Mouse (Mus musculus) heart, embryonic 16.5 days (tissue): Measurements from ENCODE around the gene Gdpd5. TPM values are rescaled to one million over a fixed set of nuclear protein-coding genes. Genes with fewer than 3 reads are reported as not detected.
"Not testable (repeated sequence)": the region's sequence is repeated elsewhere in the genome, so short reads cannot be mapped to it uniquely, and the experiment has no call there.

ENCODE experiments used
- ATAC-seq: fragments of 200-750 bp; cut with Nextera tagmentation; replicated peaks from 2 replicates; pipeline ENCODE4 v1.8.0; 2017; ENCODE audit warnings: moderate number of reproducible peaks; ENCODE audit not compliant: insufficient read depth, low FRiP score; ENCODE audit errors: extremely low read depth
- H3K27ac ChIP-seq: fragments of 300-500 bp; sonication (generic); 2 replicates; pipeline ENCODE4 v1.5.1; 2014; ENCODE audit warnings: mild to moderate bottlenecking, low read length, control low read depth, moderate library complexity
- H3K27me3 ChIP-seq: fragments of 300-500 bp; sonication (generic); 2 replicates; pipeline ENCODE4 v1.6.1; 2014; ENCODE audit warnings: low read length, mixed read lengths; ENCODE audit not compliant: control insufficient read depth, insufficient read depth
- H3K36me3 ChIP-seq: fragments of 300-500 bp; sonication (generic); 2 replicates; pipeline ENCODE4 v1.6.1; 2014; ENCODE audit not compliant: control insufficient read depth, insufficient read depth
- H3K4me1 ChIP-seq: fragments of 300-500 bp; sonication (generic); 2 replicates; pipeline ENCODE4 v1.6.1; 2014; ENCODE audit warnings: low read length, mixed read lengths; ENCODE audit not compliant: control insufficient read depth, insufficient read depth
- H3K4me2 ChIP-seq: fragments of 300-500 bp; sonication (generic); 2 replicates; pipeline ENCODE4 v1.6.1; 2014; ENCODE audit warnings: low read depth, mild to moderate bottlenecking, control low read depth, low read length
- H3K4me3 ChIP-seq: fragments of 300-500 bp; sonication (generic); 2 replicates; pipeline ENCODE4 v1.5.1; 2014; ENCODE audit warnings: mild to moderate bottlenecking, control low read depth, low read length
- H3K9ac ChIP-seq: fragments of 300-500 bp; sonication (generic); 2 replicates; pipeline ENCODE4 v1.6.1; 2014; ENCODE audit warnings: low read length, control low read depth
- H3K9me3 ChIP-seq: fragments of 300-500 bp; sonication (generic); replicated peaks from 2 replicates; pipeline ENCODE4 v1.6.1; 2016; ENCODE audit warnings: low read length; ENCODE audit not compliant: control insufficient read depth
- WGBS: fragments of 180-500 bp; shearing (Covaris S2); extraction: QIAGEN DNeasy Blood & Tissue Kit; methylation state at CpG from one replicate; pipeline ENCODE4 v1.1.7; 2014; 5-methylcytosine and 5-hydroxymethylcytosine counted together
- polyA plus RNA-seq: library from polyadenylated mRNA; unstranded; fragments of >200 nt; fragmentation: Nextera tagmentation; extraction: Ambion mirVana; gene quantifications from 2 replicates; pipeline ENCODE4 v1.2.1, GENCODE M21; 2015

Gene Gdpd5
- polyA plus RNA-seq, 1 experiment from 2014 or later: 26.9 TPM

GRCm38 (mm10) chr7:99362137-99362536, 19.1 kb upstream of the Gdpd5 start:
- H3K9ac ChIP-seq: no peak overlapping the region
- no peak for ATAC-seq
- no peak overlapping the region for H3K4me2 ChIP-seq
- no peaks in the 10 kb centered on the region for H3K9me3 ChIP-seq
- no peak overlapping the region for H3K4me3 ChIP-seq
- no peaks in the 10 kb centered on the region for H3K36me3 ChIP-seq
- peaks cover 27% of the 10 kb centered on the region for H3K4me1 ChIP-seq
- no peaks in the 10 kb centered on the region for H3K27me3 ChIP-seq
- H3K27ac ChIP-seq: no peak overlapping the region
- WGBS: 82% methylated on average over 2 of the region's 2 CpGs

- H3K27me3 ChIP-seq: no peaks in the 10 kb centered on the region
- H3K36me3 ChIP-seq: no peaks in the 10 kb centered on the region
- no peak for ATAC-seq
- no peak overlapping the region for H3K4me3 ChIP-seq
- 2% methylated on average over 5 of the region's 5 CpGs for WGBS
- no peak overlapping the region for H3K4me2 ChIP-seq
- no peaks in the 10 kb centered on the region for H3K9me3 ChIP-seq
- no peak overlapping the region for H3K9ac ChIP-seq
- peaks cover 11% of the 10 kb centered on the region for H3K4me1 ChIP-seq
- no peak overlapping the region for H3K27ac ChIP-seq
Measured at GRCm38 (mm10) chr7:99365069-99365468, 16.1 kb upstream of the Gdpd5 start.

- no peak overlapping the region for H3K4me2 ChIP-seq
- 67% methylated on average over 6 of the region's 6 CpGs for WGBS
- H3K4me3 ChIP-seq: no peak overlapping the region
- no peak for ATAC-seq
- 0 out of 2 replicates have a peak, but pooled peaks cover 3% of the 10 kb centered on the region for H3K4me1 ChIP-seq
- H3K9me3 ChIP-seq: no peaks in the 10 kb centered on the region
- no peak overlapping the region for H3K9ac ChIP-seq
- H3K27ac ChIP-seq: no peak overlapping the region
- H3K27me3 ChIP-seq: no peaks in the 10 kb centered on the region
- H3K36me3 ChIP-seq: no peaks in the 10 kb centered on the region
Measured at GRCm38 (mm10) chr7:99366716-99367115, 14.5 kb upstream of the Gdpd5 start.

DNA sequence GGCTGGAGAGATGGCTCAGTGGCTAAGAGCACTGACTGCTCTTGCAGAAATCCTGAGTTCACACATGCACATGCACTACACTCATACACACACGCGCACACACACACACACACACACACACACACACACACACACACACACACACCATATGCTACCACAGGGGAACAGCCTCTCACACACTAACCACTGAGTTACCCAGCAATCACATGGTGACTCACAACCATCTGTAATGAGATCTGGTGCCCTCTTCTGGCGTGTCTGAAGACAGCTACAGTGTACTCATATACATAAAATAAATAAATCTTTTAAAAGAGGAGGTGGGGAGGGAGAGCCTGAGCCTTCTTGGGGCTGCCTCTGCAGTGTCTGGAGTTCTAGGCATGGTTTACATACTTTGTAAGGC, 6.9 kb upstream of the Gdpd5 start:
- not testable (repeated sequence) for H3K9me3 ChIP-seq, H3K36me3 ChIP-seq, H3K4me1 ChIP-seq, H3K27me3 ChIP-seq, ATAC-seq, H3K27ac ChIP-seq, H3K4me3 ChIP-seq, H3K9ac ChIP-seq, H3K4me2 ChIP-seq
- WGBS: 50% methylated on average over 3 of the region's 3 CpGs

- Histone ChIP-seq H3K4me1 (peaks cover 15% of the 10 kb centered on the region; the same call in 1 of the 2 replicates), H3K4me2 (no peak overlapping the region), H3K36me3 (no peaks in the 10 kb centered on the region), H3K4me3 (no peak overlapping the region), H3K9ac (no peak overlapping the region), H3K27me3 (no peaks in the 10 kb centered on the region), H3K27ac (no peak overlapping the region), H3K9me3 (no peaks in the 10 kb centered on the region)
- WGBS: 3% methylated on average over 4 of the region's 4 CpGs
- ATAC-seq: no peak
Measured at GRCm38 (mm10) chr7:99375455-99375854, 5.8 kb upstream of the Gdpd5 start.

GRCm38 (mm10) chr7:99378870-99379269, 2.3 kb upstream of the Gdpd5 start:
- no peak overlapping the region for H3K27ac ChIP-seq
- no peak overlapping the region for H3K4me3 ChIP-seq
- WGBS: 50% methylated on average over 8 of the region's 8 CpGs
- no peaks in the 10 kb centered on the region for H3K36me3 ChIP-seq
- no peak overlapping the region for H3K4me2 ChIP-seq
- ATAC-seq: no peak
- H3K27me3 ChIP-seq: no peaks in the 10 kb centered on the region
- H3K4me1 ChIP-seq: peaks cover 22% of the 10 kb centered on the region
- peak overlapping the region; percentile 27; the same call in 1 of the 2 replicates for H3K9ac ChIP-seq
- H3K9me3 ChIP-seq: no peaks in the 10 kb centered on the region

DNA sequence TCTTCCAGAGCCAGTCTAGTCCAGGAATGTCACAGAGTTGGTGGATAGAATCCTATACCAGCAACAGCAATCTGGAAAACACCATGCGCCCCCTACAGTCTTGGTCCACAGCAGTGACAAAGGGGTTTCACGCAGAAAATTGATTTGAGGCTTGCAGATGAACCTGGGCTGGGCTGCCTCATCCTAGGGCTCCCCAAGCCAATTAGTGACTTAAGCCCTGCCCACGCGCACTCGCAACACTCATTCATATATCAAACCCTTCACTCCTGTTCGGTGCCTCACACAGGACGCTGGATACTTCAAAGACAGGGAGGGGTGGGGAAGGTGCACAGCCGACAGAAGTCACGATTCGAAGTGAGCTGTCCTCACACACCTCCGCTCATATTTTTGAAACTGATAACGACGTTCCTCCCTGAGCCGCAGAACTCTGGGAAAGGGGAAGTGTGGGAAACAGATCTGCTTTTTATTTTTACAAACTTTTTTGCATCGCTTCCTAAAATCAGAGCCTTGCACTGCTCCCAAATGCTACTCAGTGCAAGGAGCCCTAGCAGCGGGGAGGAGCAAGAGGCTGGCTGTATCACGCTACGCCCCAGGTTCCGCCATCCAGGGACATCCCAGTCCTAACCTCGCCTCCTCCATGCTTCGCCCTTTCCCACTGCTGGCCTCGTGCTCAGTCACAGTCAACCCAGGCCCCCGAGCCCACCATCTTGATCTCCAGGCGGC, 562 bp upstream of the Gdpd5 start:
- Histone ChIP-seq H3K4me1 (peaks cover 39% of the 10 kb centered on the region), H3K4me2 (peak overlapping the region; percentile 83), H3K27ac (peak overlapping the region; percentile 96), H3K9ac (peak overlapping the region; percentile 85), H3K4me3 (peak overlapping the region; percentile 65), H3K36me3 (no peaks in the 10 kb centered on the region), H3K9me3 (no peaks in the 10 kb centered on the region), H3K27me3 (no peaks in the 10 kb centered on the region)
- ATAC-seq: peak; percentile 30
- under 1% methylated on average over 24 of the region's 24 CpGs for WGBS

GRCm38 (mm10) chr7:99382088-99383000, 1.1 kb downstream of the Gdpd5 start:
- Histone ChIP-seq H3K27me3 (no peaks in the 10 kb centered on the region), H3K4me3 (peak overlapping the region; percentile 65), H3K4me2 (peak overlapping the region; percentile 83), H3K9ac (peak overlapping the region; percentile 92), H3K36me3 (peaks cover 3% of the 10 kb centered on the region; the same call in 1 of the 2 replicates), H3K9me3 (no peaks in the 10 kb centered on the region), H3K4me1 (peaks cover 50% of the 10 kb centered on the region), H3K27ac (peak overlapping the region; percentile 94)
- no peak for ATAC-seq
- WGBS: 6% methylated on average over 30 of the region's 30 CpGs

GRCm38 (mm10) chr7:99383246-99383645, 2.0 kb downstream of the Gdpd5 start:
- peaks cover 4% of the 10 kb centered on the region; the same call in 1 of the 2 replicates for H3K36me3 ChIP-seq
- peak overlapping the region; percentile 65 for H3K4me3 ChIP-seq
- H3K9ac ChIP-seq: peak overlapping the region; percentile 92
- H3K27ac ChIP-seq: peak overlapping the region; percentile 94
- peak overlapping the region; percentile 83 for H3K4me2 ChIP-seq
- H3K4me1 ChIP-seq: peaks cover 47% of the 10 kb centered on the region
- no peak for ATAC-seq
- no peaks in the 10 kb centered on the region for H3K27me3 ChIP-seq
- H3K9me3 ChIP-seq: no peaks in the 10 kb centered on the region
- WGBS: 36% methylated on average over 5 of the region's 5 CpGs
